Mouse (Mus musculus): Measurements from ENCODE around the gene Kifap3. TPM values are rescaled to one million over a fixed set of nuclear protein-coding genes. Genes with fewer than 3 reads are reported as not detected.
"Not testable (repeated sequence)": the region's sequence is repeated elsewhere in the genome, so short reads cannot be mapped to it uniquely, and the experiment has no call there.

Gene Kifap3
- total RNA-seq (2014; rRNA removed) (193 and 205 TPM in 2 replicates), polyA plus RNA-seq (2015; fragmentation: Nextera tagmentation; extraction: Ambion mirVana) (127 and 144 TPM in 2 replicates)

DNA sequence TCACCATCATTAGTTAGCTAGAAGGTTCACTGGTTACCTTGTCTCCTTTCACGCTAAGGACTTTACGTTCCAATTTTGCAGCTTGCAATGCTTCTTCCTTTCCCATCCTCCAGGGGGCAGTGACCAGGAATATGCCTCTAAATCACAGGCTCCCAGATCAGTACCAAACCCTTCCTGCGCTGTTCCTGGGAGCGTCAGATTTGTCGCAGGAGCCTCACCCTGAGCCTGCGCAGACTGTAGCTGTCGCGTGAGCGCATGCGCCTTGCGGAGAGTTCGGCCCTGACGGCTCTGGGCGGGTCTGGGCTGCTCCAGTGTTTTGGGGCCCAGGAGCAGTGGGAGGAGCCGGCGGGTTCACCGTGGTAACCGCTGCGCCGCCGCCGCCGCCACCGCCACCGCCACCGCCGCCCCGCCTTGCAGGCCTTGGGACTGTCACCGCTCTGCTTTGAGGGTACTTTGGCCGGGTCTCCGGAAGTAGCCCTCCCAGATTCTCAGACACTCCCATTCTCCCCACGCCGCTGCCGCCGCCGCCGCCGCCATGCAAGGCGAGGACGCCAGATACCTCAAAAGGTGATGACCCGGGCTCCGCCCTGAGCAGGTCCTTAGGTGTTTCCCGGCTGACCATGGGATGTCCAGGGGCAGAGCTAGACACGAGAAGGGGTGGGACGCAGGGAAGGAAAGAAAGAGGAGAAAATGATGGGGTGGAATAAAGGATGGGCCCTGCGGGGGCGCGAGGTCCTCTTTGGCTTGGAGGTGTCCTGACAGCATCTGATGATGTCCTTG is at the start of gene Kifap3:
Gene Kifap3, plus strand, starts transcription at position 248 of the 780 bp plus-strand sequence.
- TF ChIP-seq CTCF (IDR thresholded peaks at IDR 0.05; ENCODE audit: low read depth): peak; percentile 95
- peak; percentile 99 for DNase-seq
- H3K4me2 ChIP-seq (ENCODE audit: low read depth): peak within 1 kb of the TSS; percentile 68
- H3K9me3 ChIP-seq (ENCODE audit: low read length): peaks cover 4% of the 10 kb centered on the region; the same call in 1 of the 2 replicates
- H3K9ac ChIP-seq: peak within 1 kb of the TSS; percentile 88
- H3K27me3 ChIP-seq (ENCODE audit: insufficient read depth, low read length): no peaks in the 10 kb centered on the region
- under 1% methylated on average over 38 of the region's 48 CpGs for WGBS
- H3K36me3 ChIP-seq (ENCODE audit: insufficient read depth): peaks cover 5% of the 10 kb centered on the region
- peaks cover 6% of the 10 kb centered on the region; the same call in 1 of the 2 replicates for H3K4me1 ChIP-seq (ENCODE audit: insufficient read depth)
- peak within 1 kb of the TSS; percentile 98 for H3K4me3 ChIP-seq (ENCODE audit: low read depth, low read length)
- peak; percentile 100 for ATAC-seq
- H3K27ac ChIP-seq (ENCODE audit: low read depth, low read length): peak within 1 kb of the TSS; percentile 87

DNA sequence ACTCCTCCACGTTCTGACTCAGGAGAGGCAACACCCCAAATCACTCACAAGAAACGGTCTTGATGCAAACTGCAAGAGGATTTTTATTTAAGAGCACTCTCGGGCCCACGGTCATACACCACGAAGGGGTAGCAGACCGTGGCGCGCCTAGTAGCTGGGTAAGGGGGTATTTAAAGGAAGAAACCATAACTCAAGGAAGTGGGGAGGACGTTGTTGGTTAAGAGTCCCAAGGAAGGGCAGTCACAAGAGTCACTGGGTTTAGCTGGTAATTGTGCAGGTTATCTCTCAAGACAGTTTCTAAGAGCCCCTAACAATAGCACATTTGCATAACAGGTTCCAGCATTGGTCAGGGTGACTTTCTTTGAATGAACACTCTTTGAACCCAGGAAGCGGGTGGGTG is 48.2 kb upstream of the Kifap3 start:
- H3K4me1 ChIP-seq (ENCODE audit: insufficient read depth); H3K4me2 ChIP-seq (ENCODE audit: low read depth); DNase-seq; ATAC-seq; H3K4me3 ChIP-seq (ENCODE audit: low read depth, low read length); H3K27ac ChIP-seq (ENCODE audit: low read depth, low read length); H3K9ac ChIP-seq; H3K27me3 ChIP-seq (ENCODE audit: insufficient read depth, low read length); H3K36me3 ChIP-seq (ENCODE audit: insufficient read depth); H3K9me3 ChIP-seq (ENCODE audit: low read length): not testable (repeated sequence)
- WGBS: 93% methylated on average over 10 of the region's 10 CpGs

GRCm38 (mm10) chr1:163736441-163737238 is 42.7 kb upstream of the Kifap3 start:
- WGBS: 83% methylated on average over 10 of the region's 10 CpGs
- Histone ChIP-seq H3K4me3 (ENCODE audit: low read depth, low read length) (no peak overlapping the region), H3K4me1 (ENCODE audit: insufficient read depth) (no peaks in the 10 kb centered on the region), H3K27me3 (ENCODE audit: insufficient read depth, low read length) (no peaks in the 10 kb centered on the region), H3K4me2 (ENCODE audit: low read depth) (no peak overlapping the region), H3K36me3 (ENCODE audit: insufficient read depth) (no peaks in the 10 kb centered on the region), H3K9ac (no peak overlapping the region), H3K9me3 (ENCODE audit: low read length) (no peaks in the 10 kb centered on the region), H3K27ac (ENCODE audit: low read depth, low read length) (no peak overlapping the region)
- DNase-seq (no peak), ATAC-seq (no peak)
- no peak for TF ChIP-seq CTCF (IDR thresholded peaks at IDR 0.05; ENCODE audit: low read depth)

DNA sequence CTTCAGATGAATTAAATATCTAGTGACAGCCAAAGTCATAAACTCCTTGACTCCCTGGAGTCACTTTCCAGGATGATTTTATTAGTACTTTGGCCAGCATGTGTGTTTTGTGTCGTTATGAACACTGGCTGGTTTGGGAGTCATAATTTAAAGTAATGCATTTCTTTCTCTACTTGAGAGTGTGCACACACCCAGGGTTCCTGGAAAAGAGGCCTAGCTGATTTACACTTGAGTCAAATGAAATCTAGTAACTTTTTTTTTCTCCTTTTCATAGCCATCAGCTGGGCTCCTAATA is 42.2 kb upstream of the Kifap3 start:
- TF ChIP-seq CTCF (IDR thresholded peaks at IDR 0.05; ENCODE audit: low read depth): no peak
- H3K4me1 ChIP-seq (ENCODE audit: insufficient read depth): no peaks in the 10 kb centered on the region
- no peaks in the 10 kb centered on the region for H3K36me3 ChIP-seq (ENCODE audit: insufficient read depth)
- H3K4me3 ChIP-seq (ENCODE audit: low read depth, low read length): no peak overlapping the region
- H3K27me3 ChIP-seq (ENCODE audit: insufficient read depth, low read length): no peaks in the 10 kb centered on the region
- WGBS: 83% methylated on average over 1 of the region's 1 CpGs
- H3K4me2 ChIP-seq (ENCODE audit: low read depth): no peak overlapping the region
- no peaks in the 10 kb centered on the region for H3K9me3 ChIP-seq (ENCODE audit: low read length)
- no peak for DNase-seq
- ATAC-seq: no peak
- H3K9ac ChIP-seq: no peak overlapping the region
- no peak overlapping the region for H3K27ac ChIP-seq (ENCODE audit: low read depth, low read length)

DNA sequence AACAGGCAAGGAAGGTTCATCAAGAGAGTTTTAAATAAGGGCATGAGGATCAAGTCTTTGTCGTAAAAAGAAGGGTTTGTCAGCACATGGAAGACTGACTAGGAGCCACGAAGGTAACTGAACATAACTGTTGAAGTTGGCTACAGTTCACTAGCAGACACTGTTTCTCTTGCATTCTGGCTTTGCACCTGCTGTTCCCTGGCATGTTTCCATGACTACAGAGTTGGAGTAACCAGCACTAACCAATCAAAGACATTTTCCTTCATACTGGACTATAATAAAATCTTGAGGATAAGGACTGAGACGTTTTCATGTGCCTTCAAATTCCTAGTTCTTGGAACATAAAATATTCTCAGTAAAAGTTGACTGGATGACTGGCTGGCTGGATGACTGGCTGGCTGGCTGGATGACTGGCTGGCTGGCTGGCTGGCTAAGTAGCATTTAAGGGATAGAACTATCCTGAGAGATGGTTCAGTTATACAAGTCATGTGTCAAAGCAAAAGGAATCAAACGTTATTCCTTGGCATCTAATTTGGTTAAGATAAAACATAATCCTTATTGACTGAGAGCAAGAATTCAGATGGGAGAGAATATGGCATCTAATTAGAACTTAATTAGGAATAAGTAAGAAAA is 27.9 kb upstream of the Kifap3 start:
- H3K4me1 ChIP-seq (ENCODE audit: insufficient read depth): no peaks in the 10 kb centered on the region
- H3K9me3 ChIP-seq (ENCODE audit: low read length): no peaks in the 10 kb centered on the region
- H3K27me3 ChIP-seq (ENCODE audit: insufficient read depth, low read length): no peaks in the 10 kb centered on the region
- peak; percentile 70 for DNase-seq
- peak; percentile 80 for ATAC-seq
- TF ChIP-seq CTCF (IDR thresholded peaks at IDR 0.05; ENCODE audit: low read depth): no peak
- H3K4me3 ChIP-seq (ENCODE audit: low read depth, low read length): no peak overlapping the region
- no peaks in the 10 kb centered on the region for H3K36me3 ChIP-seq (ENCODE audit: insufficient read depth)
- no peak overlapping the region for H3K9ac ChIP-seq
- H3K4me2 ChIP-seq (ENCODE audit: low read depth): no peak overlapping the region
- 36% methylated on average over 4 of the region's 4 CpGs for WGBS
- no peak overlapping the region for H3K27ac ChIP-seq (ENCODE audit: low read depth, low read length)

GRCm38 (mm10) chr1:163757462-163758207 is 21.7 kb upstream of the Kifap3 start:
- no peak overlapping the region for H3K9ac ChIP-seq
- no peaks in the 10 kb centered on the region for H3K9me3 ChIP-seq (ENCODE audit: low read length)
- DNase-seq: no peak
- H3K4me1 ChIP-seq (ENCODE audit: insufficient read depth): no peaks in the 10 kb centered on the region
- 84% methylated on average over 10 of the region's 10 CpGs for WGBS
- H3K4me2 ChIP-seq (ENCODE audit: low read depth): no peak overlapping the region
- no peak for TF ChIP-seq CTCF (IDR thresholded peaks at IDR 0.05; ENCODE audit: low read depth)
- no peak overlapping the region for H3K27ac ChIP-seq (ENCODE audit: low read depth, low read length)
- no peaks in the 10 kb centered on the region for H3K36me3 ChIP-seq (ENCODE audit: insufficient read depth)
- no peaks in the 10 kb centered on the region for H3K27me3 ChIP-seq (ENCODE audit: insufficient read depth, low read length)
- no peak overlapping the region for H3K4me3 ChIP-seq (ENCODE audit: low read depth, low read length)
- ATAC-seq: no peak

GRCm38 (mm10) chr1:163783577-163783976 is 4.2 kb downstream of the Kifap3 start:
- H3K4me3 ChIP-seq (ENCODE audit: low read depth, low read length): not testable (repeated sequence)

More at GRCm38 (mm10) chr1:163783577-163783976, 4.2 kb downstream of the Kifap3 start:
- DNase-seq; H3K4me1 ChIP-seq (ENCODE audit: insufficient read depth); H3K27me3 ChIP-seq (ENCODE audit: insufficient read depth, low read length); H3K36me3 ChIP-seq (ENCODE audit: insufficient read depth); H3K27ac ChIP-seq (ENCODE audit: low read depth, low read length); ATAC-seq; H3K9ac ChIP-seq; H3K4me2 ChIP-seq (ENCODE audit: low read depth); H3K9me3 ChIP-seq (ENCODE audit: low read length): not testable (repeated sequence)
- 98% methylated on average over 7 of the region's 11 CpGs for WGBS
